Mouse (Mus musculus) layer of hippocampus, postnatal 14 days (tissue): ENCODE measurements around the gene Mapk9. TPM values are rescaled to one million over a fixed set of nuclear protein-coding genes. Genes with fewer than 3 reads are reported as not detected.

Experiments used
- DNase-seq, 2 experiments: peaks; one replicate each; pipeline ENCODE4 v3.0.0; 2021 to 2022; ENCODE audit warnings: low spot score in 2 of 2, mixed read lengths in 1 of 2
- total RNA-seq, 2 experiments: library from RNA; stranded (reverse); gene quantifications; 2 replicates each; pipeline ENCODE4 v1.2.3; 2021

Mapk9 gene
- total RNA-seq, 2 experiments from 2014 or later, result 150 to 162 TPM

GRCm38 (mm10) chr11:49837717-49838407, 8.7 kb upstream of the Mapk9 start:
- DNase-seq, result no peak

- no peak for DNase-seq
Measured at GRCm38 (mm10) chr11:49840666-49841065, 5.9 kb upstream of the Mapk9 start.

- DNase-seq, result no peak
Measured at GRCm38 (mm10) chr11:49841886-49842285, 4.7 kb upstream of the Mapk9 start.

- no peak for DNase-seq
Measured at GRCm38 (mm10) chr11:49842718-49843117, 3.8 kb upstream of the Mapk9 start.

GRCm38 (mm10) chr11:49844311-49844710, 2.2 kb upstream of the Mapk9 start:
- no peak for DNase-seq

GRCm38 (mm10) chr11:49844969-49845368, 1.6 kb upstream of the Mapk9 start:
- peak; percentile 27 to 69 for DNase-seq

GRCm38 (mm10) chr11:49845958-49846357, 593 bp upstream of the Mapk9 start:
- no peak for DNase-seq

- DNase-seq, result peak in 1 of 2 experiments; percentile 21
Measured at GRCm38 (mm10) chr11:49847071-49847810, 690 bp downstream of the Mapk9 start.

- DNase-seq, result no peak
Measured at GRCm38 (mm10) chr11:49847811-49848078, 1.2 kb downstream of the Mapk9 start.

- DNase-seq, result no peak
Measured at GRCm38 (mm10) chr11:49848080-49848815, 1.7 kb downstream of the Mapk9 start.

GRCm38 (mm10) chr11:49850331-49850730, 3.8 kb downstream of the Mapk9 start:
- no peak for DNase-seq

GRCm38 (mm10) chr11:49855144-49855543, 8.6 kb downstream of the Mapk9 start:
- no peak for DNase-seq

- no peak for DNase-seq
Measured at GRCm38 (mm10) chr11:49861139-49861538, 14.6 kb downstream of the Mapk9 start.

GRCm38 (mm10) chr11:49863926-49864325, 17.4 kb downstream of the Mapk9 start:
- DNase-seq, result no peak

GRCm38 (mm10) chr11:49867320-49867719, 20.8 kb downstream of the Mapk9 start:
- DNase-seq, result no peak

- peak; percentile 37 to 73 for DNase-seq
Measured at GRCm38 (mm10) chr11:49869762-49870161, 23.2 kb downstream of the Mapk9 start.

GRCm38 (mm10) chr11:49871914-49872313, 25.4 kb downstream of the Mapk9 start:
- peak; percentile 35 to 49 for DNase-seq

GRCm38 (mm10) chr11:49872779-49873178, 26.2 kb downstream of the Mapk9 start:
- no peak for DNase-seq

- no peak for DNase-seq
Measured at GRCm38 (mm10) chr11:49876948-49877817, 30.6 kb downstream of the Mapk9 start.

GRCm38 (mm10) chr11:49879950-49880642, 33.5 kb downstream of the Mapk9 start:
- DNase-seq, result no peak

- DNase-seq, result no peak
Measured at GRCm38 (mm10) chr11:49883394-49883793, 36.8 kb downstream of the Mapk9 start.
